Mouse (Mus musculus) gastrocnemius, postnatal 14 days (tissue): ENCODE measurements around the gene Cep170. TPM values are rescaled to one million over a fixed set of nuclear protein-coding genes. Genes with fewer than 3 reads are reported as not detected.

Experiments used
- DNase-seq: peaks from one replicate; pipeline ENCODE4 v3.0.0; 2021; ENCODE audit warnings: mixed read lengths
- intact Hi-C: fragments of 180-260 bp; cut with DNase I; formaldehyde crosslinking; loops from one replicate; pipeline ENCODE4 v1.15.1; 2025; ENCODE audit warnings: low total_unique reads
- total RNA-seq, 2 experiments: library from RNA; stranded (reverse); gene quantifications; 2 replicates each; pipeline ENCODE4 v1.2.3; 2021

Gene Cep170
- total RNA-seq, 2 experiments from 2014 or later, result 20.2 to 25.3 TPM

GRCm38 (mm10) chr1:176762295-176762694 lies 51.6 kb downstream of the Cep170 start:
- intact Hi-C loops, result no loop called here
- no peak for DNase-seq

- intact Hi-C loops, result no loop called here
- no peak for DNase-seq
These were observed 53.2 kb downstream of the Cep170 start for GRCm38 (mm10) chr1:176760673-176761072.

- intact Hi-C loops, result no loop called here
- no peak for DNase-seq
These were observed 58.3 kb downstream of the Cep170 start for GRCm38 (mm10) chr1:176755586-176755985.

- DNase-seq, result no peak
- intact Hi-C loops, result no loop called here
These were observed 59.8 kb downstream of the Cep170 start for GRCm38 (mm10) chr1:176753861-176754718.

GRCm38 (mm10) chr1:176749708-176750107 lies 64.2 kb downstream of the Cep170 start:
- no peak for DNase-seq
- intact Hi-C loops, result no loop called here

- intact Hi-C loops, result no loop called here
- no peak for DNase-seq
These were observed 81.0 kb downstream of the Cep170 start for GRCm38 (mm10) chr1:176732834-176733233.

GRCm38 (mm10) chr1:176730528-176730927 lies 83.3 kb downstream of the Cep170 start:
- no peak for DNase-seq
- intact Hi-C loops, result no loop called here

- no peak for DNase-seq
- intact Hi-C loops, result no loop called here
These were observed 86.5 kb downstream of the Cep170 start for GRCm38 (mm10) chr1:176727372-176727771.

- intact Hi-C loops, result no loop called here
These were observed 89.1 kb downstream of the Cep170 start for GRCm38 (mm10) chr1:176724771-176725170.

GRCm38 (mm10) chr1:176723858-176724713 lies 89.8 kb downstream of the Cep170 start:
- intact Hi-C loops, result no loop called here
- DNase-seq, result no peak

More at GRCm38 (mm10) chr1:176724771-176725170, 89.1 kb downstream of the Cep170 start:
- DNase-seq, result no peak

- DNase-seq, result peak; percentile 9
- intact Hi-C loops, result loop anchor here (2.0 kb wide), 1 partner anchor 150 kb away; no protein-coding TSS in a partner anchor
These were observed 101.4 kb downstream of the Cep170 start for GRCm38 (mm10) chr1:176712436-176712835.

- no peak for DNase-seq
- intact Hi-C loops, result loop anchor here (5.0 kb wide), 1 partner anchor 763 kb away; no protein-coding TSS in a partner anchor
These were observed 113.6 kb downstream of the Cep170 start for GRCm38 (mm10) chr1:176700226-176700625.

- intact Hi-C loops, result loop anchor here (5.0 kb wide), 2 partner anchors 477 to 762 kb away; no protein-coding TSS in a partner anchor
- DNase-seq, result peak; percentile 13
These were observed 114.1 kb downstream of the Cep170 start for GRCm38 (mm10) chr1:176699793-176700192.

- intact Hi-C loops, result loop anchor here (5.0 kb wide), 1 partner anchor 476 kb away; no protein-coding TSS in a partner anchor
These were observed 115.2 kb downstream of the Cep170 start for GRCm38 (mm10) chr1:176698647-176699046.

GRCm38 (mm10) chr1:176697091-176697490 lies 116.8 kb downstream of the Cep170 start:
- peak; percentile 39 for DNase-seq
- intact Hi-C loops, result loop anchor here (5.0 kb wide), 1 partner anchor 475 kb away; no protein-coding TSS in a partner anchor

More at GRCm38 (mm10) chr1:176698647-176699046, 115.2 kb downstream of the Cep170 start:
- DNase-seq, result no peak

GRCm38 (mm10) chr1:176691101-176691500 lies 122.8 kb downstream of the Cep170 start:
- no peak for DNase-seq
- intact Hi-C loops, result no loop called here

GRCm38 (mm10) chr1:176688251-176688880 lies 125.5 kb downstream of the Cep170 start:
- intact Hi-C loops, result no loop called here
- no peak for DNase-seq
